Mouse (Mus musculus) thymus, postnatal 4 days (tissue): ENCODE data around the gene Hsd3b1.
"Not testable (repeated sequence)": the region's sequence is repeated elsewhere in the genome, so short reads cannot be mapped to it uniquely, and the experiment has no call there.

Experiments used
- DNase-seq: peaks from one replicate; pipeline ENCODE4 v3.0.0; 2021

The Hsd3b1 gene

DNA sequence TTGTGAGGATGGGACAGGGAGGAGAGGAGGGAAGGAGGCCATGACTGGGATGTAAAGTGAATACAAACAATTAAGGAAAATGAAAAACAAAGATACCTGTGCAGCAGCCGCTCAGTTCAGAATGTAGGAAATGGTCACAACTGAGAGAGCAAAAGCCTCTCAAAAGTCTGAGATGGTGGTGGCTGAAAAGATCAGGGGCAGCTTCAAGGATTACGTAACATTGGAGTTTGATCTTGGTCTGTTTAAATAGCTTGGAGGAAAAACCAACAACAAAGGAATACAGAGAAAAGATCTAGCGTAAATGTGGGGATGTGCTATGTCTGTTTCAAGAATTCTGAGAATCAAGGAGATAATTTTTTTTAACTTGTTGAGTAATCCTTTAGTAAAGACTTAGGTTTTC lies at the start of gene Hsd3b1:
Hsd3b1 (minus strand) TSS at position 219 of the 400 bp plus-strand sequence.
- DNase-seq: no peak

DNA sequence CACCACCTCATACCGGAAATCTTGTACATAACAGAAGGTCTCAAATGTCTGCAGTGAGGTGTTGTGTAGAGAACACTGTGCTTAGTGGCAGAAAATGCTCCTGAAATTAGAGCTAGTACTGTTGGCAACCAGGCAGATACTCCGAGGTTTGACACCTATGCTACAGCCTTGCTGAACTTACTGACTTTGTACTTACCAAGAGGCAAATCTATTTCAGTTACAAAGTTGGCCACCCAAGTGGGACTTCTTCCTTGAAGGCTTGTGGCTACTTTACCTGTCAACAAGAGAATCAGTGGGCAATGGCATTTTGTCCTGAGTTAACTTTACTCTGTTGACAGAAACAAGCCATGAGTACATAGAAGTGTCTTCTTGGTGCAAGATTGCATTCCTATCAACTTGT lies 38.0 kb upstream of the Hsd3b1 start:
- DNase-seq: no peak

DNA sequence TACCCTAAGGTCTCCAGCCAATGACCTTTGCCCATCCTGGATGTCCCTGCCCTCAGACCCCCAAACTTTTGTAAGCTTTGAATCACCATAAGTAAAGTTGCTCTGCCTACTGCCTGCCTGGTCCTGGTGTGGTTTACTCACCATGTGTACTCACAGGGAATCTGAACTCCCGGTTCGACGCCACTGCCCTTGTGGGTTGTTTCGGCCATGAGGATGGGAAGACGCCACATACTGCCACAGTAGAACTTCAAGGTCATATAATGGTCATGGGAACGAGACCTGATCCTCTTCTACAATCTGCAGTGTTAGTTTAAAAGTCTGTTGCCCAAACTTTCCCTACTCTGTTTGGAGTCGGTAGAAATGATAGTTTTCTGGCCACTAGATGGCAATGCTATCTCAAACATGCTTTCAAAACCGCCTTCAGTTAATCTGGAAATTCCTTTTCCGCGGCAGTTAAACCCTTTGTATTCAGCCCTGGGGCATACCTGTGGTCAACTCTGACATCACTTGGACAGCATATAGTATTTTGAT lies 35.5 kb upstream of the Hsd3b1 start:
- DNase-seq: no peak

DNA sequence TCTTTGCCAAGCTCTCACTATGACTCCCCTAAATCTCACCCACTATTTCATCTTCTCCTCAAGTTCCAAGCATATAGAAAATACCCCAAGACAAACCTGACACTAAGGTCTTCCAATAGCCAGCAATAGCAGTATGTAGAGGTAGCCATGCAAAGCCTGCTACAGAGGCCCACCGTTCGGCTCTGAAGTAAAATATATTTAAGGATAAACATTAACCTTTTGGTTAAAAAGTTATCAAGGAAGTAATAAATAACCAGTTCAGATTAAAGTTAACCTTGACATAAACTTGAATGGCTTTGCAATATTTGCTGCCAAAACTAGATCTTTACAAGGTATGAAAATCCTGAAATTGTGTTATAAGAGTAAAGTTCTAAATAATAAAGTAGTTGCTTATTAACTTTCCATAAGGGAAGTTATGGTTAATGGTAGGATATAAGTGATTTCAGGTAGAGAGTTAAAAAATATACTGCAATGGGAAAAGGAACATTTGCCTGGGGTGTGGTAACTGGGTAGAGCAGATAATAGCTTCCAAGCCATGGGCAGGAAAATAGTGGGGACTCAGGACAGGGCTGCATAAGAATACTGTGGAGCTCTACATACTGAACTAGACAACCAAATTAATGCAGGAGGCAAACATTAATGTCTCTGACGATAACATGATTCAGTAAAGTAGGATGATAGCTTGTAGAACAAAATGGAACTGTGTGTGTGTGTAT lies 33.6 kb upstream of the Hsd3b1 start, which contains the start of gene Hao2:
Hao2 (minus strand) TSS at position 183 of the 716 bp plus-strand sequence.
- no peak for DNase-seq

GRCm38 (mm10) chr3:98890430-98890829 lies 30.8 kb upstream of the Hsd3b1 start:
- no peak for DNase-seq

DNA sequence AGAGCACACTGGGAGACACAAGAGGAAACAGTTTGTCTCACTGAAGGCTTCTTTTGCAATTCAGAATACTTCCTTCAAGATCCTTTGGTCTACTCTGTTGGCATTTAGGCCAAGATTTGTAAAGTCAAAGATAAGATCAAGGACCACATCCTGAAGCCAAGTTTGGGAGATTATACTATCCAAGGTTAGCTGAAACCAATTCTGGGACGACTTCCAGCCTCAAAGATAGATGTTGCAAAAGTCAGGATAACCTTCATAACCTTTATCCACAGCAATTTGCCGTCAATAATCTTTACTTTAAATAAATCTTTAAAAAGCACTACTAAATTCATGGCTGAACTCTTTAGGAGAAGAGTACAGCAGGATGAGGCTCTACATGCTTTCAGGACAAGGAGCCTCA lies 28.6 kb upstream of the Hsd3b1 start:
- no peak for DNase-seq

GRCm38 (mm10) chr3:98880831-98881230 lies 21.2 kb upstream of the Hsd3b1 start:
- DNase-seq: no peak

GRCm38 (mm10) chr3:98880216-98880615 lies 20.6 kb upstream of the Hsd3b1 start:
- DNase-seq: no peak

- DNase-seq: no peak
These were observed 8.6 kb upstream of the Hsd3b1 start for GRCm38 (mm10) chr3:98868219-98868618.

DNA sequence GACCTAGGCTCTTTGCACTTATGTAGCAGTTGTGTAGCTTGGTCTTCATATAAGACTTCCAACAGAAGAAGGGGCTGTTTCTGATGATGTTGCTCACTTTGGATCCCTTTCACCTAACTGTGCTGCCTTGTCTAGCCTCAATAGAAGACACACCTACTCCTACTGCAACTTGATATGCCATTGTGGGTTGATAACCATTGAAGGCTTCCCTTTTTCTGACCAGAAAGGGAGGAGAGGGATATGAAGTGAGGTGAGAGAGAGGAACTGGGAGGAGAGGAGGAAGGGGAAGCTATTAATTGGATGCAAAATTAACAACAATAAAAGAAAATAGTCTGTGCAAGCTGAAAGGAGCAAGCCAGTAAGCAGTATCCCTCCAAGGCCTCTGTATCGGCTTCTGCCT lies 3.2 kb upstream of the Hsd3b1 start:
- no peak for DNase-seq

DNA sequence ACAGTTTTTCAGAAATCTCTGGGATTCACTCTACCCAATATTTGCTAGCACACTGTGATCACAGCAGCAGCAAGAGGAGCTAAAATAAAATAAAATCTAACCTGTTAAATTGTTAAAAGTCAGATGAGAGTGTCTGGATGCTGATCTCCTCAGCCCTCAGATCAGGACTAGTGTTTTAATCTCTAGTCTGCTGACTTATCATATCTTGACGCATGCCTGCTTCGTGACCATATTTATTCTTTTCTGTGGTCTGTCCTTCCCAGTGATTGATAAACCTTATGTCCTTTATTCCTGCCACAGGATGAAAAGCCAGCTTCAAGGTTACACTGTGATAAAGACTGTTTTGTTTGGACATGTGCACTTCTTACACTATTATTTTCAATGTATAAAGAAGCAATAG lies 1.5 kb downstream of the Hsd3b1 start:
- DNase-seq: no peak

GRCm38 (mm10) chr3:98856892-98857291 lies 2.7 kb downstream of the Hsd3b1 start:
- no peak for DNase-seq

DNA sequence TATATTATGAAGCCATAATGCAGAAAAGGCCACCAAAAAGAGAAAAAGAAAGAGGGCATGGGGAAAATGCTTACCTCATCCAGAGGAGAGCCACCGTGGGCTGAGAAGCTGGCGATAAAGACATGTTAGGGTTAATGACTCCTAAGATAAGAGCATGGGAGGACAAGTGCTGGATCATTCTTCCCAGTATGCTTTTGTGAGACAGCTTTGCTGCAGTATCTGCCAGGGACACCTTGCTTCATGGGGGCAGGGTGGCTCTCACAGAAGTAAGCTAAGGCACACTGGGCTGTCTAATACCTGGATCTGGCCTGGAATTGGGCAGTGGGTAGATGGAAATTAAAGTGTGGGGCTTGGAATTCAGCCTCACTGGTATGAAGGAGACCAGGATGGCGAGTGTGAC lies 4.4 kb downstream of the Hsd3b1 start:
- no peak for DNase-seq

- no peak for DNase-seq
These were observed 5.9 kb downstream of the Hsd3b1 start for GRCm38 (mm10) chr3:98853685-98854084.

GRCm38 (mm10) chr3:98853051-98853450 lies 6.5 kb downstream of the Hsd3b1 start:
- no peak for DNase-seq

- DNase-seq: no peak
These were observed 7.0 kb downstream of the Hsd3b1 start for GRCm38 (mm10) chr3:98852631-98853030.

DNA sequence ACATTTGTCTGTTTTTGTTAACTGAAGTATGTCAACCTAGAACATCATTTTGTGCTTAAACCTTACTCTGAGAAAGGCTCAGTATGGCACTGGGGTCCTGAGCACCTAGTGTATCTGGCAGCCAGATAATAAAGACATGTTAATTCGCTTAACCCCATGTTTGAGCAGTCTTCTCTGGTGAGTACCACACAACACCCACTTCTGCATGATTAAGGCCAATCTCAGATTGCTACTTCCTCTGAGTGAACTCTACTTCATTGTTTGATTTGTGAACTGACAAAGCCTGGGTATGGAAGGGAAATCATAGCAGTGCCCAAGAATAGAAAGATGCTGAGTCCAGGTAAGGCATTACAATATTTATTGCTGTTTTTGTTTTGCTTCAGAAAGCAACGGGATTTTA lies 7.7 kb downstream of the Hsd3b1 start:
- DNase-seq: no peak

GRCm38 (mm10) chr3:98850262-98850661 lies 9.3 kb downstream of the Hsd3b1 start:
- no peak for DNase-seq

DNA sequence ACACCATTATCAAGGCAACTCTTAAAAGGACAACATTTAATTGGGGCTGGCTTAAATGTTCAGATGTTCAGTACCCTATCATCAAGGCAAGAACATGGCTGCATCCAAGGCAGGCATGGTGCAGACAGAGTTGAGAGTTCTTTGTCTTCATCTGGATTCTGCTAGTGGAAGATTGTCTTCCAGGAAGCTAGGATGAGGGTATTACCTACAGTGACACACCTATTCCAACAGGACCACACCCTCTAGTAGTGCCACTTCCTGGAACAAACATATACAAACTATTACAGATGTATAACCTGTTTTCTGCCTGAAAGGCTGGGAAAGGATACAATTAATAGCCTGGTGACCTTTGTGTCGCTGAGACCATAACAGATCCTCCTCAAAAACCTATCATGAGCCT lies 10.7 kb downstream of the Hsd3b1 start:
- DNase-seq: no peak

DNA sequence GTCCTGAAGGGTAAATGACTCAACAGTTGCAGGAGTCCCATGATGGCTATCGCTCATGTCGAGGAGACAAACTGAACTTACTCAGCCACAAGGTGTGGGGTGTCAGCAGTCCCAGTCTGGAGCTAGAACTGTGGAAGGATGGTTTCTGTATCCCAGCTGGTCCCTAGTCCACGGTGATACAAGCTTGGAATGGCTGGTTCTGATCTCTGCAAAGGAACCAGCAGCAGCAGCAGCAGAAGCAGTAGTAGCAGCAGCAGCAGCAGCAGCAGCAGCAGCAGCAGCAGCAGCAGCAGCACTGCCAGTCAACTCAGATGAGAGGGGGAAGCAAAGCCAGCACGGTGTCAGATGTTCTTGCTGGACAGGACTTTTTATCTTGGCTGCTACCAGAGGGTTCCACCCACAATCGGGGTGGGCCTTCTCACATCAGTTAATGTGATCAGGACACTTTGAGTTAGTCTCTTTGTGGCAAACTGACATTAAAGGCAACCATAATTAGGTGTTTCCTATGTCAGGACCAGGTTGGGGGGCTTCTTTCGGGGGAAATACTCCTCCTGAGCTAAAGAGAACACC lies 45.4 kb downstream of the Hsd3b1 start, which contains the start of gene Hsd3b6:
Hsd3b6 (minus strand) TSS at position 343 of the 570 bp plus-strand sequence.
- DNase-seq: no peak

- not testable (repeated sequence) for DNase-seq
These were observed 46.9 kb downstream of the Hsd3b1 start for GRCm38 (mm10) chr3:98812653-98813052.

DNA sequence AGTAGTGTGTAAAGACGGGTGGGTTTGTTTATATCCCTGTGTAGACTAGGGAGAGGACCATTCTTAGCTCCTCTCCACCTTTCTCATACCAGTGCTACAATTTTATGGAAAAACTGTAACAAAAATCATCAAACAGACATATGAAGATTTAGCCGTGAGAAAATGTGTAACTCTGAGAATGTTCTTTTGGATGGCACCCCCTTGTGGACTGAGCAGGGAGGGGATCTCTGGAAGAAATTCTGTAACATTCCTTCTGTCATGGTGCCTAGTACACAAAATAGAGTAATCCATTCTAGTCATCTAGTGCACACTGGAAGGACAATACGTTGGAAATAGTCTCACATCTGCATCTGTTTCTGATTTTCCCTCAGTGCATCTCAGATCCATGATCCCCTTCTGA lies 54.6 kb downstream of the Hsd3b1 start:
- DNase-seq: not testable (repeated sequence)
